1 mouse cellular context compared by ENCODE assay signal in the genomic region with DNA sequence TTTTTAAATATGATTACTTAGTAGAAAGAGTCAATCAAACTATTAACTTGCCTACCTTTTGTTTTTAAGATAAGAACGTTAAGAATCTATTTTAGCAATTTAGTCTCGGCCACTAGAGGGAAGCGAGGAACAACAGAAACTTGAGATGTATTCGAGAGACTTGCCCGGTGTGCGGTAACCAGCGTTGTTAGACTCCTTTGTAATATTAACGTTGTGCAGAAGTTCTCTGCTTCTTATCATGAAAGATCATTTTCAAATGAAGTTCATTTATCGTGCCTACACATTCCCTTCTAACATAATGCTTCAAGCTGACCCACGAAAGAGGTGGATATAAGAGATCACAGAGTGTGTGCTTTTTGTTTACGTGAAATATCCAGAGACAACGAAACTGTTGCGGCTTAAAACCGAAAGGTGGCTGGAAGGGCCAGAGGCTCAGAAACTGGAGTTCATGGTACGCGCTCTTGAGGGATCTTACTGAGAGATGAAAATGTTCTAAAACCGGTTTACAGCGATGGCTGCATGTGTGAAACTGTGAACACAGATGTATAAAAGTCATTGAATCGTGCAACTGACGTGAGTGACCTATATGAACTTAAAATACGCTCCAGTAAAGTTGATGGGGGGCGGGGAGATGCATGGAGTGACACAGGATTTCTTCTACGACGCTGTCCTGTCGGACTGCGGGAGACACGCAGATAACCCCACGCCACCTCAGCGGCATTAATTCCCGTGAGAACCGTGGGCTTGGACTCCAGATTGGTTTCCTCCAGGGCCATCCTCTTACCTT.
TF ChIP-seq lines count a peak whose summit lies in the region.

No protein-coding gene starts in this region.

TF ChIP-seq in MEL, 35 proteins besides CTCF, POLR2A, EP300 and RAD21 (continued from another document):
- no peak; the same call in 1 of the 2 replicates for TF ChIP-seq MEF2A (IDR thresholded peaks at IDR 0.05; ENCODE audit: extremely low read depth, insufficient replicate concordance, low read depth, low read length, poor library complexity, severe bottlenecking)
- no peak for TF ChIP-seq GABPA (IDR thresholded peaks at IDR 0.05; ENCODE audit: low read depth, low read length)
- no peak for TF ChIP-seq POLR2AphosphoS2 (IDR thresholded peaks at IDR 0.05; ENCODE audit: low read length)
- no peak for TF ChIP-seq USF2 (IDR thresholded peaks at IDR 0.05; ENCODE audit: borderline replicate concordance in 1 of 2, insufficient read depth in 1 of 2, low read depth in 1 of 2, low read length in 2 of 2)
- TF ChIP-seq E2F4 (IDR thresholded peaks at IDR 0.05; ENCODE audit: borderline replicate concordance, low read depth, low read length) = 0 out of 2 replicates have a peak, but pooled peaks have one; percentile 27
- TF ChIP-seq GATA1 (IDR thresholded peaks at IDR 0.05; ENCODE audit: low read depth, low read length) = peak; percentile 34
- no peak; the same call in 1 of the 2 replicates for TF ChIP-seq RCOR1 (IDR thresholded peaks at IDR 0.05; ENCODE audit: low read depth, low read length)
- no peak for TF ChIP-seq ZKSCAN1 (IDR thresholded peaks at IDR 0.05; ENCODE audit: low read depth, low read length)
- TF ChIP-seq TBP (IDR thresholded peaks at IDR 0.05; ENCODE audit: low read depth, low read length) = peak; percentile 52; the same call in 1 of the 2 replicates
- no peak; the same call in 1 of the 2 replicates for TF ChIP-seq KAT2A (conservative IDR thresholded peaks at IDR 0.05; ENCODE audit: low read depth, low read length)
- TF ChIP-seq MAZ (IDR thresholded peaks at IDR 0.05; ENCODE audit: low read depth, low read length) = 0 out of 2 replicates have a peak, but pooled peaks have one; percentile 4
- no peak for TF ChIP-seq MAFK (IDR thresholded peaks at IDR 0.05; ENCODE audit: borderline replicate concordance, low read depth, low read length)
- peak; percentile 39; the same call in 1 of the 2 replicates for TF ChIP-seq HCFC1 (IDR thresholded peaks at IDR 0.05; ENCODE audit: low read depth, low read length)
- TF ChIP-seq ELF1 (IDR thresholded peaks at IDR 0.05; ENCODE audit: low read depth, low read length) = 0 out of 2 replicates have a peak, but pooled peaks have one; percentile 6
- TF ChIP-seq ZMIZ1 (IDR thresholded peaks at IDR 0.05; ENCODE audit: low read depth, low read length) = no peak; the same call in 1 of the 2 replicates
- no peak for TF ChIP-seq MYB (IDR thresholded peaks at IDR 0.05; ENCODE audit: low read depth, low read length)
- TF ChIP-seq NELFE (IDR thresholded peaks at IDR 0.05; ENCODE audit: low read depth, low read length) = peak; percentile 35; the same call in 1 of the 2 replicates
- TF ChIP-seq USF1 (IDR thresholded peaks at IDR 0.05; ENCODE audit: low read depth, low read length) = no peak
- TF ChIP-seq UBTF (IDR thresholded peaks at IDR 0.05; ENCODE audit: borderline replicate concordance, insufficient read depth, low read depth, low read length) = no peak
- TF ChIP-seq CHD1 (IDR thresholded peaks at IDR 0.05; ENCODE audit: low read depth, low read length) = 0 out of 2 replicates have a peak, but pooled peaks have one; percentile 66
- no peak for TF ChIP-seq BHLHE40 (IDR thresholded peaks at IDR 0.05; ENCODE audit: borderline replicate concordance, low read depth, low read length)
- TF ChIP-seq MYC (IDR thresholded peaks at IDR 0.05; ENCODE audit: low read depth, low read length) = no peak; the same call in 1 of the 2 replicates
- TF ChIP-seq ETS1 (IDR thresholded peaks at IDR 0.05; ENCODE audit: low read depth, low read length) = peak; percentile 19; the same call in 1 of the 2 replicates
- TF ChIP-seq CHD2 (IDR thresholded peaks at IDR 0.05; ENCODE audit: low read length) = peak; percentile 19
- TF ChIP-seq SIN3A (IDR thresholded peaks at IDR 0.05; ENCODE audit: low read length) = peak; percentile 85
- 0 out of 2 replicates have a peak, but pooled peaks have one; percentile 33 for TF ChIP-seq JUND (IDR thresholded peaks at IDR 0.05; ENCODE audit: low read depth, low read length)
- TF ChIP-seq POLR2AphosphoS5 (IDR thresholded peaks at IDR 0.05; ENCODE audit: borderline replicate concordance, low read depth, low read length) = no peak
- peak; percentile 15; the same call in 1 of the 2 replicates for TF ChIP-seq ZC3H11A (IDR thresholded peaks at IDR 0.05; ENCODE audit: low read depth, low read length)
- peak; percentile 37 for TF ChIP-seq SMC3 (IDR thresholded peaks at IDR 0.05; ENCODE audit: low read depth, low read length)
- no peak for TF ChIP-seq TAL1 (IDR thresholded peaks at IDR 0.05; ENCODE audit: low read length)
- TF ChIP-seq NRF1 (IDR thresholded peaks at IDR 0.05; ENCODE audit: insufficient read depth, low read depth, low read length, poor library complexity, severe bottlenecking) = no peak
- peak; percentile 7 for TF ChIP-seq MXI1 (IDR thresholded peaks at IDR 0.05; ENCODE audit: low read depth, low read length)
- TF ChIP-seq MAX (IDR thresholded peaks at IDR 0.05; ENCODE audit: low read length) = no peak
- TF ChIP-seq TCF12 (IDR thresholded peaks at IDR 0.05; ENCODE audit: low read depth, low read length) = no peak; the same call in none of the 2 replicates
